Mouse (Mus musculus) ovary, postnatal 14 days (tissue): ENCODE results near the gene Fbxl18.
A peak's percentile ranks its signal among the peaks of the same experiment; 100 is the strongest.

Experiments
- DNase-seq: peaks from one replicate; pipeline ENCODE4 v3.0.0; 2022; ENCODE audit warnings: low spot score

Gene Fbxl18

DNA sequence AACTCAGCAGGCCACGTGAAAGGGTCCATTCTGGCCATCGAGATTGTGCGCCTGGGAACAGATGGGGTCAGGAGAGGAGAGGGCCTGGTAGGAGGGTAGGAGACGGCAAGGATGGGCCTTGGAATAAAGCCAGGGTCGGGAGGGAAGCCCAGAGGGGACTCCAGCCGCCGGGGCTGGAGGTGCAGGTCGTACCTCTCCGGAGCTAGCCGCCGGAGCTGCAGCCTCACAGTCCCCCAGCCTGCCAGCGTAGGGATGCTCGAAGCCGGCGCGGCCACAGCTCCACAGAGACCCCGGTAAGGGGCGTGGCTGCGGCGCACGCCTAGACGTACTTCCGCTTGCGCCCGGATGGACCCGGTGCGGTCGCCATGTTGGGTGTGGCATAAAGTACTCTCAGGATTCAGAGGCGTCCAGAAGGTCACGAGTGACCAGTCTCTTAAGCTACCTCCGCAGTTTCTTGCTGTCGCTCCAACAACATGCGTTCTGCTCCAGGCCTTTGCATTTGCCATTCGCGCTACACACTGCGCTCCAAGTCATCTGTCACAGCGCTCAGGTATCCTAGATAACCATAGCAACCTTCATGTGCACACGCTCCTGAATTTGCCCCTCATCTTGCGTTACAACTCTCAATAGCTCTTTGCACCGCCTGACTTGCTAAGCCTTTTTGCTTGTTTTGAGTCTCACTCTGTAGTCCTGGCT lies at the start of gene Fbxl18:
TSS of gene Fbxl18 (minus strand) at position 504 of the 696 bp plus-strand sequence.
- DNase-seq, result peak; percentile 90

- DNase-seq, result no peak
Measured at GRCm38 (mm10) chr5:142940393-142940792, 45.2 kb upstream of the Fbxl18 start.

GRCm38 (mm10) chr5:142937956-142938727 lies 42.9 kb upstream of the Fbxl18 start:
- DNase-seq, result no peak

DNA sequence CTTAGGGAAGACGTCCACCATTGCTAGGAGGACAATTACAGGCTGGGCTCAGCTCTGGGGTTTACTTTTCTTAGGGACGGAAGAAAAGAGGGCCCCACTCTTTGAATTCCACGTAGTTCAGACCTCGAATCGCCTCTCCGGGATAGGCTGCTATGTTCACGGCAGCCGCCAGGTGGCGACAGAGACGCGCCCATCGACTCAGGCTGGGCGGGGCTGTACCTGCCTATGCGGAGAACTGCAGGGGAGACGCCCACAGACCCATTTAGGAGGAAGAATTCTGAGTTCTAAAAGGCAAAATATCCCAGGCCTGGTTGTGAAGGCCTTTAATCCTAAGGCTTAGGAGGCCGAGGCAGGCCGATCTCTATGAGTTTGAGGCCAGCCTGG lies 41.1 kb upstream of the Fbxl18 start:
- DNase-seq, result peak; percentile 82

DNA sequence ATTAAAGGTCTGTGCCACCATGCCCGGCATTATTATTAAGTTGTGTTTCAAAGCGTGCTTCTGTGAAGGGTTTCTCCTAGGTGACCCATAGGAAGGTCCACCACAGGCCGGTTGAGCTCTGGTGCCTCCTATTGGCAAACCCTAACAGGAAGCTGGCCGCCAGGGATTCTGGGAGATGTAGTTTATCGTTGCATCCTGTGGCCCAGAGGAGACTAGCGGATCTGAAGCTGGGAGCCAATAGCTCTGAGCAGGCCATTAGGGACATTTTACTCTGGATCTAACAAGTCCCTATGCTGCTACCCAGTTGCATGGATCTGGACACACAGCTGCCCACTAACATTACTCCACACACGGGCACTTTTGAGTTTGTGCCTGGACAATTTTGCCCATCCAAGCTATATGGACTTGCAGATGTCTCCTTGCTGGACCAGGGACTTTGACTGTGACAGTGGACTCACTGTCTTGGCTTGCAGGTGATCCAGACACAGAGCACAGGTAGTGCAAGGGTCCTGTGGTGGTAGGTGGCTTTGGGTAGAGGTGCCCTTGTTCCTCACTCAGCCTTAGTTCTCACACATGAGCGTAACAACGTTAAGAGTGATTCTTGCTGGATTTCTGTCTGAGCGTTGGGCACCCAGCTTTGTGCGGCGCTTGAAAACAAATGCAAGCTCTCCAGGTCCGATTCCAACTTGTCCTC lies 40.6 kb upstream of the Fbxl18 start:
- no peak for DNase-seq

GRCm38 (mm10) chr5:142932731-142933130 lies 37.5 kb upstream of the Fbxl18 start:
- no peak for DNase-seq

DNA sequence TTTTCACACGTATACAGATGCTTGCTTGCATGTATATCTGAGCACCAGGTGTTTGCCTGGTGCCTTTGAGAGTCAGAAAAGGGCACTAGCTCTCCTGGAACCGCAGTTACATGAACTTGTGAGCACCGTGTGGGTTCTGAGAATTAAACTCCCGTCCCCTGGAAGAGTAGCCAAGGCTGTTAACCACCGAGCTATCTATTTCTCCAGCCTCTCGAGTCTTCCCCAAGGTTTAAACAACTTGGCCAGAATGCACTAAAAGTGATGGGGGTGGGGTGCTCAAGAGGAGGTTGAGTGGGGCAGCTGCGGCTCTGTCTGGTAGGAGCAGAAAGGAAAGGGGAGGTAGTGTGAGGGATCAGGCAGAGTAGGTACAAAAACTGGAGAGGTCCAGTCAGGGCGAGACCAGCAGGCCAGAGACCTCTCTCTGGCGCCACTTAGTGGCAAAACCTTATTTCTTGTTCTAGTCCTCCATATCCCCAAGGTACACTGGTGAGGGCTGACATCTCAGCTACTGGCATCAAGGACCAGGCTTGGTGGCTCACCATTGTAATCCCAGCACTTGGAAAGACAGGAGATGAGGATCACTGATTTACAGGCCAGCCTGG lies 37.0 kb upstream of the Fbxl18 start:
- DNase-seq, result peak; percentile 73

GRCm38 (mm10) chr5:142931241-142931745 lies 36.1 kb upstream of the Fbxl18 start:
- DNase-seq, result no peak

DNA sequence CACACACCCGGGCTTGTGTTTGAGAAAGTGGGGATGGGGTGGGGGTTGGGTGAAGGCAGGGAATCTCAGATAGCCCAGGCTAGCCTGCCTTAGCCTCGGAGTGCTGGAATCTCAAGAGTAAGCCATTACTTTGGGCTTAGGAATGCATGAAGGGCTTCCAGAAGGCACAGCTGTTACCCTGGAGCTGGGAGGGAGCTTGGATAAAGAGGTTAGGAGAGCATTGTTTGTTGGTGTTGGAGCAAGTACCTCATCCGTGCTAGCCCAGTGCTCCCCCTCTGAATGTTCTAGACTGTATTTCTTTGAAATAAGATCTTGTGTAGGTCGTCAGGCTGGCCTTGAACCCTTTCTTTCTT lies 34.2 kb upstream of the Fbxl18 start:
- DNase-seq, result no peak

DNA sequence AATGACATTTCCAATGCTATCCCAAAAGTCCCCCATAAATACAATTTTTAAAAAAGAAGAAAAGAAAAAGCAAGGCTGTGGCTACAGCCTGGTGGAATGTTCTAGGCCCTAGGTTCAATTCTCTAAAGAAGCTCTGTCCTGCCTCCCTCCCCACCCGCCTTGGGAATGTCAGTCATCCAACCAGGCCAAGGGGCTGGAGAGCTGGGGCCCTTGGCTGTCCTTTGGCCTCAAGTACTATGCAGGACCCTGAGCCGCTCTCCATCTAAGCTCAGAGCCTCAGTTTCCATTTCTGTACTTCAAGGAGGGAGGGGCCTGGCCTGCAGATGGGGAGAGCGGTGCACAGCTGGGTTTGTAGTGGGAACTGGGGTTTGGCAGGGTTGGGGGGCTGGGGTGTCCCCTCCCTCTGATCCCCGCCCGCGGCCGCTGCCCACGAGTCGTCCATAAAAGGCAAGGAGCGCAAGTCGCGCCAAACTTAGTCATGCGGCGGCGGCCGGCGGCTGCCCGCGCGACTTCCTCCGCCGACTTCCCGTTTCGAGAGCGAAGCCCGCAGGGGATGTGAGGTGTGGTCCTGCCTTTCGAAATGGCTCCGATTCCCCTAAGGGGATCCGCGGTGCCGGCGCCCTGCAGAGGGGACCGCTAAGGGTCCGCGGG lies 33.7 kb upstream of the Fbxl18 start:
- peak; percentile 62 for DNase-seq

- no peak for DNase-seq
Measured at GRCm38 (mm10) chr5:142927341-142927930, 32.2 kb upstream of the Fbxl18 start.

DNA sequence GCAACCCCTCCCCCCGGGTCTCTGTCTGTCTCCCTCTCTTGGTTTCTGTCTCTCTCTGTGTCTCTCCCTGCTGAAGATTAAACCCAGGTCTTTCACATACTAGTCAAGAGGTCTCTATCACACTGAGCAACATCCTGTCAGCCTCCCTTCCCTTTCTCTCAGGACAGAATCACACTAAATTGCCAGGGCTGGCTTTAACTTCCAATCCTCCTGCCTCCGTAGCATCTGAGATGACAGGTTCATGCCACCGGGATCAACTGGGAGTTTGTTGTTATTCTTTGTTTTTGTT lies 31.7 kb upstream of the Fbxl18 start:
- no peak for DNase-seq

- no peak for DNase-seq
Measured at GRCm38 (mm10) chr5:142926204-142926939, 31.2 kb upstream of the Fbxl18 start.

DNA sequence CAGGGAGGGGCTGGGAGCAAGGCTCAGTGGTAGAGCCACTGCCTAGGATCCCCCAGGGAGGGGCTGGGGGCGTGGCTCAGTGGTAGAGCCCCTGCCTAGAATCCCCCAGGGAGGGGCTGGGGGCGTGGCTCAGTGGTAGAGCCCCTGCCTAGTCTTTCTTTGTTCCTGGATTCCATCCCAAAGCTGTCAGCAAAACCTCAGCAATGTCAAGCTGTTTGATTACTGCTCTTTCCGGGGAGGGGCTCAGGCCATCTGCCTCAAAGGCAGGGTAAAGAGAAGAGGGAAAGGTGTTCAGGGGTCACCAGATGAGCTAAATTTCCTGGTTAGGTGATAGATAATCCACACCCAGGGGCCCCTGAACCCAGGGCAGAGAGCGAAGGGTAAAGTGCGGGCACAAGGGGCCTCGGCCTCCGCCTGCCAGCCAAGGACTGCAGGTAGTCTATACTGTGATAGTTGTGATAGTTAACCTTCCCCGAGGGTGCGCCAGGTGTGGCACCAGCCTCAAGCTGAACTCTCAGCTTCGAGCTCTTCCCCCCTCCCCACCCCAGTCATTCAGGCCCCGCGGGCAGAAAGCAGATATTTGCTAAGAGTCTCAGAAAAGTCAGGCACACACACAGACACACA lies 29.2 kb upstream of the Fbxl18 start:
- no peak for DNase-seq

DNA sequence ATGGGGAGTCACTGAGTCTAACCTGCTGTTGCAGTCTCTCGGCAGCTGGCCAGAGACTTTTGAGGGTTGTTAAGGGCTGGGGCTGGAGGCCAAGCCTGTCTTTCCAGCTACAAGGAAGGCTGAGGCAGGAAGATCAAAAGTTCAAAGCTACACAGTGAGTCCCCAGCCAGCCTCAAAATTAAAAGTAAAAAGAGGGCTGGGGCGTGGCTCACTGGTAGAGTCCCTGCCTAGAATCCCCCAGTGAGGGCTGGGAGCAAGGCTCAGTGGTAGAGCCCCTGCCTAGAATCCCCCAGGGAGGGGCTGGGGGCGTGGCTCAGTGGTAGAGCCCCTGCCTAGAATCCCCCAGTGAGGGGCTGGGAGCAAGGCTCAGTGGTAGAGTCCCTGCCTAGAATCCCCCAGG lies 28.6 kb upstream of the Fbxl18 start:
- no peak for DNase-seq

DNA sequence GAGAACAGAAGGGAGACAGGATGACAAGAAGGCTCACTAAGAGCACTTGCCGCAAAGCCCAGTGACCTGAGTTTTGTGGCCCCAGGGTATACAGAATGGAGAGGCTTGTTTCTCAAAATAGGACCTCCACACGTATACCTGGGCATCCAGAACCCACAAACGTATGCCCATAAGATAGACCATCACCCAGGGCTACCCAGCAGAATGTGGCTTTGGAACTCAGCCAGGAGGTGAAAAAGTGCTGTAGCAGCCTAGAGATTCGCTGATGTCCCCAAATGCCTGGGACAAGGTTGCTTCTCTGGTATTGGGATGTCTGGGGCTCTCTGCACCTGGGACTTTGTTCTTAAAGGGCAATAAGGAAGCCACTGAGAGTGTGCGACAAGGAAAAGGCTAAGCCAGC lies 27.0 kb upstream of the Fbxl18 start:
- no peak for DNase-seq

GRCm38 (mm10) chr5:142921074-142921459 lies 25.8 kb upstream of the Fbxl18 start:
- no peak for DNase-seq

DNA sequence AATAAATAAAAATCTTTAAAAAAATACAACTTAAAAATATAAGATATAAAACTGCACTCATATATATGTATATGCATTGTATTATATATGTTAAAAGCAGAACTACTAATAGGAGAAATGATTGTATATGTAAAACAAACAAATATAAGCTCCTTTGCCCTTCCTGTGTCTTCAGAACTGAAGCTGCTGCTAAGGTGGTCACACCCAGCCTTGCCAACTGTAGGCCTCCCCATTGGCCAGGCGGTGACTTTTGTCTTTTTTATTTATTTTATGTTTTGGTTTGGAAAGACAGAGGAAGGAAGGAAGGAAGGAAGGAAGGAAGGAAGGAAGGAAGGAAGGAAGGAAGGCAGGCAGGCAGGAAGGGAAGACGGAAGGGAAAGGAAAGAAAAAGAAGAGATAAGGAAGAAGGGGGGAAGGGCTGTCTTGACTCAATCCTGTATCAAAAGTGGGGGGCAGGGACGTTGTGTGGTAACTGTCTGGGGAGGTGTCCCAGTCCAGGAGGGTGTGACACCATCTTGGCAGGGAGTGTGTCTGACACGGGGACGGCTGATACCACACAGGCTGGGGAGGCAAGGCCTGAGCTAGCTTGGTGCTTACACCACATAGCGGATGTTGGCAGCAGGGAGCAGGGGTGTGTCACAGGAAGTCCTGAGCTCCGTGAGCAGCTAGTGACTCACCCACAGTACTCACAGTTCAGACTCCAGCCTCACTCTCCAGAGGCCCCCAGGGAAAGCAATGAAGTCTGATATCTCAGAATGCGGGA lies 25.3 kb upstream of the Fbxl18 start:
- no peak for DNase-seq

DNA sequence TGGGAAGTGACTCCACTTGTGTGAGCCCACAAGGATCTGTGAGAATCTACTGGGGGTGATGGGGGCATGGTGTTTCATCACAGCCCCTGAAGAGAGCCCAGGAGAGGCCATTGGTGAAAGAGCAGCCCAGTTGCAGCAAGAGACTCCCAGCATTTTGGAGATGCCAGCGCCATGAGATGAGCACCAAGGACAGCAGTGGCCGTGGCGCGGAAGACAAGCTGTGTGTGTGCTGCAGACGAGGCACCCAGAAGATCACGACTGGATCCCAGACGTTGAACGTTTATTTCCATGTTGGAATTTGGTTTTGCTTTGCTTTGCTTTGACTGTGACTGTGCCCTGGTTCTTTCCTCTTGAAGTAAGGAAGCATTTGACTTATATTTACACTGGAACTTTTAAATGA lies 22.2 kb upstream of the Fbxl18 start:
- no peak for DNase-seq

DNA sequence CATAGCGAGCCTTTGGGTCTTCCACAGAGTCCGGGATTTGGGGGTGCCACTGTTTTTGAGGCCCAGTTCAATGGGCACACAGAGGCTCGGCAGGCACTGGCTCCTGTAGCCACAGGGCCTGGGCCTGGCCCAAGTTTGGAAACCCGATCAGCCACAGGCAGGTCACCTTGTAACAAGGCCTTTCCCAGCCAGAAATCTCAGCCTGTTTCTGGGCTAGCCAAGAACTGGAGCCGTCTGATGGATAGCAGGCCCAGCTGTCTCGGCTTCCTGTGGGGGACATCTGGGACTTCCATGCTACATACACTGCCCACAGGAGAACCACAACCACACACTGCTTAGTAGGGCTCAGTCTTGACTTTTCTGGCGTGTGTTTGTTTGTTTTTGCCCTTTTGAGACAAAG lies 21.4 kb upstream of the Fbxl18 start:
- DNase-seq, result no peak
